Mouse (Mus musculus) embryo, embryonic 11 days (tissue): ENCODE results near the gene Smug1.

Source experiments
- DNase-seq: peaks from one replicate; pipeline ENCODE4 v3.0.0-alpha.2; 2015

The Smug1 gene

DNA sequence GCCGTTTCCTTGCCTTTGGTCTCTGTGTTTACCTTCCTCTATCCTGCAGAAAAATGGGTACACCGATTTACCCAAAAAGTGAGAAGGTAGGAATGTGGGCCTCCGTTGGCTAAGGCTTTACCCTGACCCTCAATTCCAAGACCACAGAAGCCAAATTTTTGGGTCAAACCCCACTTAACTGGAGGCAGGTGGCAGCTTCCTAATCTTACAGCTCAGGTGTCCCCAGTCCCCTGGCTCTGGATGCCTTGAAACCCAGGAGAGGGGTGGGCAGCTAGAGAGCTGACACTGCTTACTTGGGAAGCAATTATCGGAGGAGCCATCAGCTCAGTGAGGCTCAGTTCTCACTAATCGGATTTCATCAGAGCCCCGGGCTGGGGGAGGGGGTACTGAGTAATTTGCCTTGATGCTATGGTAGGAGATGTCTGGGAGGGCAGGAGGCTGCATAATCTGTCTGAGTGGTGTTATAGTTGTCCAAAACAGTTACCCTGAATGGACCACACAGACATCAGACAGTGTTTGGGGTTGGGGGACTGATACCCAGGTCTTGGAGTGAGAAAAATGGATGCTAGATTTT lies at the start of gene Smug1:
TSS of gene Smug1 (minus strand) at position 51 of the 574 bp plus-strand sequence.
- no peak for DNase-seq

- no peak for DNase-seq
These were observed 49.2 kb upstream of the Smug1 start for GRCm38 (mm10) chr15:103216052-103216451.

DNA sequence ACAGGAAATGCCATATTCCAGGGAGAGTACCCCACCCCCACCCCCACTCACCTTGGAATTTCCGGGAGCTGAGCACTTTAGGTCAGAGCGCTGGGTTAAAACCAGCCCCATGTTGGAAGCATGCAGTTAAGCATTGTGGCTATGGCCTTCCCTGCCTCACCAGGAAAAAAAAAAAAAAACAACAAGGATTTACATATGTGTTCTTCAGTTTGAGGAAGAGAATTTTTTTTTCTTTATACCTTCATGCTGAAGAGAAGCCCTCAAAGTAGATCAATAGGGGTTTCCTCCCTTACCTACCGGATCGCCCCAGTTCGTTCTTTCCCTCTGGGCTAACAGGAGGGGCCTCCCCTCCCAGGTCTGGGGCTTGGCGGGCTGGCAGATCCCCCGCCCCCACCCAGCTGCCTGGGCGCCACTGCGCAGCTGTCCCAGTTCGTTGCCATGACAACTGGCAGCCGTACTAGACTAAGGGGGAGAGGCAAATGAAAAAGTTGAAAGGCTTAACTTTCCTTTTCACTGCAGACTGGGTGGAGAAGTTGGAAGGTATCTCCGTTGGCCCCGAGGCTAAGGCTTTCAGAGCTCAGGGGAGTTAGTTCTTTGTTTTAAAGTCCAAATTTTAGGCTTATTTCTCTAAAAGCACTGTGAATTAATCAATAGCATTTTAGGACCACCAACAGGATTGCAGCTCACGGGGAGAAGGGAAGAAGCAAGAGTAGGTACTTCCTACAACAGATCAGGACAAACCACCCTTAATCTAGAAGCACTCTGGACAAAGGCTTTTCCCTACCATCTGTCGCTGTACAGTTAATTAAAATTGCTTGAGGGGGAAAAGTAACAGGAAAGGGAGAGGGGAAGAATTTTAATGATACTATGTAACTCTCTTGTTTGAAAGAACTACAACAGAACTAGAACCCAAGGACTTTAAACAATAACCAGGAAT lies 48.3 kb upstream of the Smug1 start:
- DNase-seq = peak; percentile 99

DNA sequence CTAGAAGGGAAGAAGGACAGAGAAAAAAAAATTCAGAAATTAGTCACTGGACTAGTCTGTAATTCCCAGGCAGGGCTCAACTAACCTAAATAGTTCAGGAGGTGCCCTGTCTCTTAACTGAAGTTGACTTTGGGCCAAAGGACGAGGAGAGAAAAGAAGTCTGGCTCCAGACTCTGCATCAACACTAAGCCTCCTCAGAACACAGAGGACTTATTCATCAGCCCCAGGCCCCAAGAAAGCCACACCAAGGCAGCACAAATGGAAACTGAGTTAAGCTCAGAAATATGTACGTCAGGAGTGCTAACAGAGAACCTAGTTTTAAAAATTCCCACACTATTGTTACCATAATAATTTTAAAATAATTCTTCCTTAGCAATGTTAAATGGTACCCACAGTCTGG lies 47.3 kb upstream of the Smug1 start:
- DNase-seq = peak; percentile 38

DNA sequence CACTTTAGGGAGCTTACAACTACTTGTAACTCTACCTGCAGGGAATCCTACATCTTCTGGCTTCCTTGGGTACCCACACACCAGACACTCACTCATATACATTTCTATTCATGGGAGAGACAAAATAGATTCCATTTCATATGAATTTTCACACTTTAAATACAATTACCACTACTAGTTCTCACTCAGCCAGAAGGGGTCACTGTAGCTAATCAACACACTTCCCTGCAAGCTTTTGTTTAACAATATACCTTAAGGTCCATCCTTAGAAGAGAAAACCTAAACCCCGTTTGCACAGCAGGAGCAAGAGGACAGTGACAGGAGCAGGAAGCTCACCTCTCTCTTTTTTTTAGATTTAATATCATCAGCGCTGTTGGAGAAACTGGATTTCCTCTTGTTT lies 38.3 kb upstream of the Smug1 start:
- DNase-seq = no peak

DNA sequence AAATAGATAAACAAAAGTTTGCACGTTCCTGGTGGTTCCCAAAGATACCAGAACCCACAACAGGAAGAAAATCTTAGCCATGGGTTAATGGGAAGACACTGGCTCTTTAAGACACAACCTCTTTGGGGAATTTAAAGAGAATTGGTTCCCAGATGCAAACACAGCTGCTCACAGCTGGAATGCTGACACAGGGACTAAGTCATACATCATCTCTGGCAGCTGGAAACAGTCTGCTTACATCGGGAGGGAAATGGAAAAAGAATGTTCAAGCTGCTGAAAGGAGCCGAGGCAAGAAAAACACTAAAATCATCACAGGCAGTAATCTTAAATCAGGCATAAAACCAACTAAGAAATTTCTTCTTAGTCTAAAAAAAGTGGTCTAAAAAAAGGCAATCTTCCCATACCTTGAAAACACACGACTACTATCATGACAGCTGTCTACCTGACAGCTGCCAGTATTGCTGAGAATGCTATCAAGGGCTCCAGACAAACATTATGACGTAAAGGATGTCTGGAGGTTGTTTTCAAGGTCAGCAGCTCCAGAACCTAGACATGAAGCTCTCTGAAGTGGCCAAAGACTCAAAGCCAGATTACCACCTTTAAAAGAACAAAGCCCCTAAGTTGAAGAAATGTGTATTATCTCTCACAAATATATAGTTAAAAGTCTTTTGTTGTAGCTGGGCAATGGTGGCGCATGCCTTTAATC lies 35.3 kb upstream of the Smug1 start:
- peak; percentile 54 for DNase-seq

DNA sequence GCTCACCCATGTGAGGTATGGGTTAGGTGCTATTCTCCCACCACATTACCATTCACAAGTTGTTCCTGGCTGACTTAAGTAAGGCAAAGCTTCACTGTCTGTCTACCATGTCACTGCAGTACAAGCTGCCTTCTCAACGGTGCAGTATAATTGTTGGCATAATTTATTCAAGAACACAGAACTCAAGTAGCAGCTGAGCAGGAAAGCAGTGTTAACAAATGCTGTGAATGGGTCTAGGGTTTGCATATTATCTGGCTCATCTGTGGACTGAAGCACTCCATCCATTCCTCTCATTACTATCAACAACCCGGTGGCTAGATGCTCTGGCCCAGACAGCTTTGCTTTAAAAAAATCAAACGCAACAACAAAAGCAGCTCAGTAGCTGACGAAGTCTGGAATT lies 30.9 kb upstream of the Smug1 start:
- no peak for DNase-seq

- DNase-seq = no peak
These were observed 29.9 kb upstream of the Smug1 start for GRCm38 (mm10) chr15:103196835-103197234.

- no peak for DNase-seq
These were observed 26.7 kb upstream of the Smug1 start for GRCm38 (mm10) chr15:103193606-103194005.

DNA sequence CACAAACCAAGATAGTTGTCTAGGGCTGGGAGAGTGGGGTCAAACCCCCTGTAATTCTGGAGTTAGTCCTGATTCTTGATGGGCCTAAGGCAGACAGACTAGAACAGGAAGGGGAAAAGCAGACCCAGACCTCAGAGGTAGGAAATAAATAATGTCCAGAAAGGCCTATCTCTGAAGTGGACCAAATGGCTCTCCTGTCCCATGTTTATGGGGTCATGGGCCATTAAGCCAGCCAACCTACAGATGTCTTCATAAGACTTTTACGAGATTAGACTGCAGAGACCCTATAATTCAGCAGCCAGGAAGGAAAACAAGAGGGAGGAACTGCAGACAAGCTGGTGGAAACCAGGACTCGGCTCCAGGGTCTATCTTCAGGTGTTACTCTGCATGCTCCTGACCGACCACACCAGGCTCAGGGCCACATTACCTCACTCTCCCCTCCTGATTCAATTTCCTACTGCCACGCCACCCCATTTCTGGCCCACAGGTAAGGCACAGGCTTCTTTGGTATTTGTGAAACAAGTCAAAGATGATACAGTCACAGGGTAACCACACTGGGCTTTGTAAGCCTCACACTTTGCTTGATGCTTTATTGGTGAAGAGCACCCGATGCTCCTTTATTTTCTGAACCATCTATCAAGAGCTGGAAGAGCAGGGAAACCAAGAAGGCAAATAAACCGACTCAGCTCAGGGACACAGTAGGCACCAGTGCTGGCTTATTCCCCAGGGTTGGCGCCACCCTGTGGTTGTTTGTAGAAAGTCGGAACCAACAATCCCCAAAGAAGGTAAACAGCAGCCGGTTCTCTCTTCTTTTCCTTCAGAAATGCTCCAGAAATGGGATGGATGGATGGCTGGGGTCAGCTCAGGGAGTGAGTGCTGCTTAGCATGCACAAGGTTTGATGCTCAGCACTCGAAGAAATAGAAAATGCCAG lies 23.9 kb upstream of the Smug1 start:
- peak; percentile 65 for DNase-seq

DNA sequence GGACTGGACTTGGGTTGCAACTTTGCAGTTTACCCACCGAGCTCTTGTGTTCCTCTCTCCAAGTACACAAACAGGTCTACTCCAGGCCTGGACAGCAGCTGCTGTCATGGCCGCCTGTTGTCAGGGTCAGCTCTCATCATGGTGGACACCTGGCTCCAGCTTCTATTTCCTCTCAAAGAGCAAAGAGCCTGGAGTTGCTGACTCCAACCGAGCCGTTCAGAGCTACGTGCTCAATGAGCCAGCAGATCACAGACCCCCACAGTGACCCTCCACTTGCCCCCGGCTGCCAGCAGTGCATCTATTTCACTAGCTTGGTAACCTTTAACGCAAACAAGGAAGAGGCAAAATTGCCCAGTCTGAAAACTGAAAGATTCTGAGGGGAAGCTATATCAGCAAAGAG lies 23.2 kb upstream of the Smug1 start:
- DNase-seq = no peak

DNA sequence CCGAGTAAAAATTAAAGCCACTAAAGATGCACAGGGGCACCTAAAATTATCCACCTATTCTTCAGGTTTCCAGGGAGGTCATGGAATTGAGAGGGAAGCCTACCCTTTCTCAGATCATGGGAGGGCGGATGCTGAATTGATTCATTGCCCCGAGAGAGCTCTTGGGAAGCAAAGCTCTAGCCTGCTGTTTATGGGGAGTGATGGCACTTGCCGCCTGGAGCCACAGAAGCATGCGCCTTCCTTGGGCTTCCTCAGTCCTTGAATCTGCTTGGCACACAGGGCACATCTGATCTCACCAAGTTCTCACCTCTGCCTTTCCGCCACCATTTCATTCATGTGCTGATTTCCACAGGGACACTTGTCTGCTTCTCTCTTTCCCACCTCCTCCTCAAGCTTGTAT lies 20.9 kb upstream of the Smug1 start:
- no peak for DNase-seq

DNA sequence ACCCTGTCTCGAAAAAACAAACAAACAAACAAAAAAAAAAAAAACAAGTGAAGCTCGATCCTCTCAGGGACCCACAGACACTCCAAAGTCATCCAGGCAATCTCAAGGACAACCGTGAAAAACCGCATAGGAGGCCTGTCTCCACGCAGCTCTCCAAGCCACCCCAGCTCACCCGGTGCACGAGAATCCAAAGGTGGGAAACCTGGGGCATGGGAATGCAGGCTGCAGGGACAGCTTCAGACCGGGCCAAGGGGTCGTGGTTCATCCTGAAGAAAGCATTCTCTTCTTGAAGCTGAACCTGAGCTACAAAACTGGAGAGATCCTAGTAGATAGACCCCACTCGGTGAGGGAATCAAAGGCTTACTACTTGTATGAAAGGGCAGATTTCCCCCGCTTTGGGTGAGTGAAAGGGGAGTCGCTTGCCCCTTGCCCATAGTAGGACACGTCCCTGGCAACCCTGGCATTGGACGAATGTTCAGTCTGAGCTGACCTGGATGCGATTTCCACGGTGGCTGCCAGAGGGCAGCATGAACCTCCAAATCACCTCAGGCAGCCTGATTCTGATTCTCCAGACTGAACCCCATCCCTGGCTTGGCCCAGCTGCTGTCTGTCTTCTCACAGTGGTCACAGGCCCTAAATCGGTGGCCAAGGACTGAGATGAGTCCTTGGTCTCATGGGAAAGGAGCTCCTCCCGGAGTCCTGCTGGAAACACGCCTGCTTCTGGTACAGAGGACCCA lies 18.7 kb upstream of the Smug1 start:
- peak; percentile 76 for DNase-seq

DNA sequence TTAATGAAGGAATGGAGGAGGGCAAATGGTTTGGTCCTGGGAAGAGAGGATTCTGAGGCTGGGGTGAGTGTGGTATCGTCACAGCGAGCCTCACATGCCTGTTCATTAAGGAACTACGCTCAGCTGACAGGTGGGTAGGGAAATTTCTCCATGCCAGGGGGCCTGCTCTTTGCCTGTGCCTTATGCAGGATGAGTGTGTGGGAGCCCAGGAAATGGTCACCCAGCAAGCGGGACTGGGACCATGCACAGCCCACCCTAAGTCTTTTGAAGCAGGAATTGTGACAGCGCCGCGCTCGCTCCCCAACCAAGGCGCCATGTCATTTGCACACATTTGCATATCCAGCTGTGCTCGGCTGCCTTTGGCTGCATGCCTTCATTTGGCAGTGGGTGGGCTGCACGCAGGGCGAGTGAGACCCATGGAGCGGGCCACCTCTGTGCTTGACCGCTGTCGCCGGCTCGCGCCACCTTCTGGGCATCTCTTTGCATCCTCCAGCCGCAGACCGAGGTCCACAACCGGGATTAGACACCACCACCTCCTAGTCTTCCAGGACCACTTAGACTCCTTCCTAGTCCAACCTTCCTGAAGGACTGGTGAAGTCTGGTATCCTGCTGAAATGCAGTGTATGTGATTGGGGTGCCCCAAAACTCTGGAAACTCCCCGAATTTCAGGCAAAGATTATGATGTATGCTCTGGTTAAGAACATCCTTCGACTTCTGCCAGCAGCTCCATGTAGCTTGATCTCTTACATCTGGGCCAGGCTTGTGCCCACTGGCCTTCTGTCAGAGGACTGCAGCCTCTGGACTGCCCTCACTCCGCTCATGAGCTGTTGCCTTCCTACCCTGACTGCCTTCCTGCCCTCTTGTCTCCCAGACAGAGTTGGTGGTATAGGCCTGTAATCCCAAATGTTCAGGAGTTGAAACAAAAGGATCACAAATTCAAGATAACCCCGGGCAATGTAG lies 17.0 kb upstream of the Smug1 start:
- peak; percentile 70 for DNase-seq

GRCm38 (mm10) chr15:103183135-103183534 lies 16.2 kb upstream of the Smug1 start:
- DNase-seq = peak; percentile 91

- DNase-seq = peak; percentile 88
These were observed 15.4 kb upstream of the Smug1 start for GRCm38 (mm10) chr15:103182166-103182790.

DNA sequence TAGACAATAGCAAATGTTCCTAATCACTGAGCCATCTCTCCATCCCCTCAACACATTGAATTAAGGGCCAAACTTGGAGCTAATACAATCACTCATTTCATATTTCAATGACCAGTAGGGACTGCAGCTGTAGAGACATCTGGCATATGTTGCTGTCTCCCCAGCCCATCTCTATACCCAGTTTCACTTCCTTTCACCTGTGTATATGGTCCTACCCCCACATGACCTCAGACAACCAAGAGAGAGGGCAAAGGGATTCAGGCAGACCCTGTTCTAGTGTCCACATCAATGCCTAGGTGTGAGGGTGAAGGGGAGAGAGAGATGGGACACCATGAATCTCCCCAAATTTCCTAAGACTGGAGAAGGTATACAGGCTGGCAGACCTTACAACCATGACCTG lies 13.5 kb upstream of the Smug1 start:
- no peak for DNase-seq

DNA sequence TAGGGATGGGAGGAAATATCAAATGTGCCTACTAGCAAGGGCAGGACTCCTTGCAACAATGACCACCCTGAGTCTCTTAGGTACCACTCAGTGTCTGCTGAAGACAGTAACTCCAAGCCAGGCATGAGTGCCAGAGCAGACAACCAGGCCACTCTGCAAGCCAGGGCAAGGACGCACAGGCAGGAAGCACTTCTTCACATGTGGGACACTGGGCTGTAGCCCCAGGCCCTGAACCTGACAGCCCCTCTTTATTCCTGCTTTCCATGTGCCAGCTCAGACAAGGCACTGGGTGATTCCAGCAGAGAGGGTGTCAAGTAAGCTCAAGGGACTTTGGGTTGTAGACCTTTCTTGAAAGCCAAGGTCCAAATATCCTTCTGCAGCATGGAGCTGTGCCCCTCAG lies 11.9 kb upstream of the Smug1 start:
- DNase-seq = no peak

GRCm38 (mm10) chr15:103178137-103178536 lies 11.2 kb upstream of the Smug1 start:
- DNase-seq = peak; percentile 81

DNA sequence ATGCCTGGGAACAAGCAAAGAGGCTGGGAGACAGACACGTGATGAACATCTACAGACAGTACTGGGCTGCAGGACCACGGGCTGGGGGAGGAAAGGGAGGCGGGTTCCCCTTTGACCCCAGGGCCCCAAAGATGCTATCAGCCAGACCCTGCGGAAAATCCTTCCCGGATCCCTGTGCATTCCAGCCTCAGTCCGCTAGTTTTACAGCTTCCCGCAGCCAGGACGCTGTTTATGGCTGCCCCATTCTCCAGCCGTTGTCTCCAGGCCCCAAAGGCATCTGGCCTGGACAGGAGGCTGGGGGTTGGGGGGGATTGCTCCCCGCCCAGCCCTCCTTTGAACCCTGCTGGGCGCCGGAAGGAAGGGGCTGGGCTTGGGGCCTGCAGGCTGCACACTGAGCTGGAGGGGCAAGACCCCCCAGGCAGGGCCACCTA lies 10.7 kb upstream of the Smug1 start:
- DNase-seq = peak; percentile 61
